Mouse (Mus musculus) heart, postnatal 4 days (tissue): ENCODE results near the gene Cad. TPM values are rescaled to one million over a fixed set of nuclear protein-coding genes. Genes with fewer than 3 reads are reported as not detected.

ENCODE experiments used
- DNase-seq: peaks from one replicate; pipeline ENCODE4 v3.0.0; 2021
- total RNA-seq, 2 experiments: library from RNA; stranded (reverse); gene quantifications; 2 replicates each; pipeline ENCODE4 v1.2.3; 2021

Gene Cad
- total RNA-seq, 2 experiments from 2014 or later = 33.5 to 40.7 TPM

DNA sequence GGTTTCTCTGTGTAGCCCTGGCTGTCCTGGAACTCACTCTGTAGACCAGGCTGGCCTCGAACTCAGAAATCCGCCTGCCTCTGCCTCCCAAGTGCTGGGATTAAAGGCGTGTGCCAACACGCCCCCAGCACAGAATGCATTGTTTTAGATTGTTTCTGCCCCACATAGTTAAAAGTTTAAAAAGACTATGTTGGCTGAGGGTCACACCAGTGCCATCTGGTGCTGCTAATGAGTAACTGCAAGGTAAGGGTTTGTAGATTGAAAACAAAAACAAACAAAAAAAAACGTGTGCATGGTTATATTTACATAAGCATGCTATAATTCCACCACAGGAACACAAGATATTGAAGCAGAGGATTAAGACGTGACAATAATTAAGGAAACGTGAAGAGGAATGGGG, 56.2 kb downstream of the Cad start:
- DNase-seq = no peak

DNA sequence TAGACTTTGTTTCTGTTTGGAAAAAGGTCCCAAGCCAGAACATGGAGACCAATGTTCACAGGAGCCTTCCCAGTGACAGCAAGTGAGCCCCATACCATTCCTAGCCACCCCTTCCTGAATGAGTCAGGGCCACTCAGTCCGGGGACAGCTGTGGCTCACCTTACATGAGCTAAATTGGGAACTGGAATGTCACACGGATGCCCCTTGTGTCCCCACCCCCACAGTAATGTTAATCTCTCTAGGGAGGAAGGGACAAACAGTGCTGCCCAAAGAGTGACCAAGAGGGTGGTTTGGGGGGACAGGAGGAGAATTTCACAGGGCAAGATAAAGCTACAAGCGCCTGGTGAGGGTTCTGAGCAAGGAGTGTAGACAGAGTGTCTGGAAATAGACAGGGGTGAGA, 61.8 kb downstream of the Cad start, which contains the start of gene Trim54:
Trim54 (plus strand) TSS at position 359 of the 400 bp plus-strand sequence.
- DNase-seq = peak; percentile 43

DNA sequence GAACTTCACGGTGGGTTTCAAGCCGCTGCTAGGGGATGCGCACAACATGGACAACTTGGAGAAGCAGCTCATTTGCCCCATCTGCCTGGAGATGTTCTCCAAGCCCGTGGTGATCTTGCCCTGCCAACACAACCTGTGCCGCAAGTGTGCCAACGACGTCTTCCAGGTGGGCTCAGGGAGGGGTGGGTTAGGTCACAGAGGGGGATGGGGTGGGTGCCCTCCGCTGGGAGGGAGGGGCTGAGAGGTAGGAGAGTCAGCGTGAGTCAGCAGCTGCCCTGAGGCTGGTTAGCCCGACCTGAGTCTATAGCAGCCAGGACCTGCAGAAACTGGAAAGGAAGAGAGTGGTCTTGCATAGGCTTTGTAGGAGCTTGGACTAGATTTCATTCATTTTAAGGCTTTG, 62.3 kb downstream of the Cad start:
- no peak for DNase-seq

DNA sequence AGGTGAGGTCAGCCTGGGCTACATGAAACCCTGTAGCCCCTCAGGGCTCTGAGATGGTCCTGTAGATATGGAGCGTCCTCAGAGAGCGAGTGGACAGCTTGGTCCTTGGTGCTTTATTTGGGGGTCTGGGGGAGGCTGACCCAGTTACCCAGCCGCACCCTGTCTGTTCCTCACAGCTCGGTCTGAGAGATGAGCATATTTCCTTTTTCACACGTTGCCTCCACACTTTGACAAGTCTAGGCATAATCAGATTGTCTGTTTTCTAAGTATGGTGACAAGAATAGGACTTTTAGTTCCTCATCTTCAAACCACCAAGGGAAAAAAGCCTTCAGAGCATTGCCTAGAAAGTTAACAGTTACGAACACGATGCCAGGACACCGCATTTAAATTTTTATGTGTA, 66.5 kb downstream of the Cad start:
- no peak for DNase-seq

DNA sequence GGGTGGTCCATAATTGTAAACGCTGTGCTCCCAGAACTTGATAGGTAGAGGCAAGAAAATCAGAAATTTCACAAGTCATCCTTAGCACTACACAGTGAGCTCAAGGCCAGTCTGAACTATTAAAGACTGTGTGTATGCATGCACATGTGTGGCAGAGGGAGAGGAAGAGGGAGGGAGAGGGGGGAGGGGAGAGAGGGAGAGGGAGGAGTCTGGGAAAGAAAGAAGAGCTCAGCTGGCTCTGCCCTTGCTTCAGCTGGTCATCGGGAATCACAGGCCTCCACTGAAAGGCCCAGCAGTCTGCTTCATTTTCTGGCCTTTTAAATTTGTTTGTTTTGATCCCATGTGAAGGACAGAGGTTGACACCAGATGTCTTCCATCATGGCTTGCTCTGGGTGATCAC, 68.9 kb downstream of the Cad start:
- no peak for DNase-seq

DNA sequence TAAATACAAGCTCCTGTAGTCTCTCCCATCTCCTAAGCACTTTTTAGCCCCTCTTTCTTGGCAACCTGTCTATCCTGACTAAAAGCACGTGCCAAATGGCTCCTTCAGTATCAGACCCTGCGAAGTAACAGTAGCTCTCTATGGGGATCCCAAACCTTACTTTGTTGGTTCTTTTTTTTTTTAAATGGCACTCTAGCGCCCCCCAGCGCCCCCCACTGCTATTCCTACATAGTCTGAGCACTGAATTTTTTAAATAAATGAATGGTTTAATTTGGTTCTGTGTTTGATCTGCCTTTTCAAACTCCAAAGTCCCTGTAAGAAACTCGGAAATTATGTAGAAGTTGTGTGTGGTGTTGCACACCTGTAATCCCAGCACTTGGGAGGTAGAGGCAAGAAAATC, 71.5 kb downstream of the Cad start:
- no peak for DNase-seq

Other genes with a start within 250 kb of the Cad start
- gene Mapre3, start 240.1 kb upstream of the Cad start, total RNA-seq = 10 to 100 TPM; 16.2 to 18.9 TPM
- gene Tmem214, start 186.8 kb upstream of the Cad start, total RNA-seq = 10 to 100 TPM; 44.4 to 50.0 TPM
- gene Agbl5, start 166.1 kb upstream of the Cad start, total RNA-seq = 10 to 100 TPM; 11.8 to 12.7 TPM
- gene Ost4, start 147.0 kb upstream of the Cad start, total RNA-seq = 100 to 1,000 TPM; 170 TPM
- gene Emilin1, start 141.4 kb upstream of the Cad start, total RNA-seq = 10 to 100 TPM; 83.4 to 93.2 TPM
- gene Khk, start 133.3 kb upstream of the Cad start, total RNA-seq = 1 to 10 TPM; 6.4 to 9.2 TPM
- gene Cgref1, start 109.2 kb upstream of the Cad start, total RNA-seq = under 1 TPM; 0.67 to 0.77 TPM
- 10 to 100 TPM; 62.3 to 68.4 TPM for gene Preb, start 94.4 kb upstream of the Cad start, total RNA-seq
- gene Tcf23, start 86.1 kb upstream of the Cad start, total RNA-seq = under 1 TPM; 0.23 to 0.26 TPM
- gene Atraid, start 6.5 kb upstream of the Cad start, total RNA-seq = 10 to 100 TPM; 46.0 to 53.7 TPM
- gene Slc5a6, start 5.9 kb upstream of the Cad start, total RNA-seq = 1 to 10 TPM; 7.0 to 7.2 TPM
- not detected for gene Dnajc5g, start 51.5 kb downstream of the Cad start, total RNA-seq
- gene Slc30a3, start 53.5 kb downstream of the Cad start, total RNA-seq = under 1 TPM in 1 of 2 experiments, not detected in 1; 0.24 TPM
- 10 to 100 TPM; 33.4 to 35.6 TPM for gene Trim54, start 61.9 kb downstream of the Cad start, total RNA-seq
- not detected for gene Ucn, start 84.0 kb downstream of the Cad start, total RNA-seq
- gene Mpv17, start 99.5 kb downstream of the Cad start, total RNA-seq = 10 to 100 TPM; 50.1 to 50.8 TPM
- 1 to 10 TPM in 1 of 2 experiments, under 1 TPM in 1; 0.86 to 1.1 TPM for gene Gm29609, start 125.1 kb downstream of the Cad start, total RNA-seq
- gene Gtf3c2, start 125.4 kb downstream of the Cad start, total RNA-seq = 10 to 100 TPM; 47.3 to 55.7 TPM
- 10 to 100 TPM; 88.3 to 88.7 TPM for gene Snx17, start 138.4 kb downstream of the Cad start, total RNA-seq
- gene Eif2b4, start 138.7 kb downstream of the Cad start, total RNA-seq = 10 to 100 TPM; 38.6 to 39.4 TPM
- 10 to 100 TPM; 13.7 to 14.4 TPM for gene Zfp513, start 147.5 kb downstream of the Cad start, total RNA-seq
- gene Ppm1g, start 165.9 kb downstream of the Cad start, total RNA-seq = 10 to 100 TPM; 94.7 to 97.0 TPM
- 10 to 100 TPM; 88.1 to 90.0 TPM for gene Nrbp1, start 186.1 kb downstream of the Cad start, total RNA-seq
- gene Gm9970, start 186.5 kb downstream of the Cad start, total RNA-seq = not detected
- gene Krtcap3, start 196.9 kb downstream of the Cad start, total RNA-seq = 1 to 10 TPM; 2.4 to 3.1 TPM
- 10 to 100 TPM; 27.1 to 38.4 TPM for gene Ift172, start 236.3 kb downstream of the Cad start, total RNA-seq
- gene Fndc4, start 241.3 kb downstream of the Cad start, total RNA-seq = 1 to 10 TPM; 6.6 to 7.8 TPM
- gene Gckr, start 242.7 kb downstream of the Cad start, total RNA-seq = not detected